Mouse (Mus musculus) stomach, postnatal 0 days (tissue): ENCODE results near the gene Ankzf1.

Experiments
- CTCF ChIP-seq: IDR thresholded peaks from 2 replicates; pipeline ENCODE4 v1.5.1; 2016; ENCODE audit warnings: antibody characterized with exemption, low read depth, mild to moderate bottlenecking, moderate library complexity
- EP300 ChIP-seq: optimal IDR thresholded peaks from 2 replicates; pipeline ENCODE3; 2016; ENCODE audit warnings: antibody characterized with exemption

GRCm38 (mm10) chr1:75160256-75160617, 31.7 kb upstream of the Ankzf1 start:
- no peak for TF ChIP-seq CTCF
- TF ChIP-seq EP300, result no peak
